Mouse (Mus musculus) limb, embryonic 13.5 days (tissue): Measurements from ENCODE around the gene Stx19. TPM values are rescaled to one million over a fixed set of nuclear protein-coding genes. Genes with fewer than 3 reads are reported as not detected.

ENCODE experiments used
- microRNA-seq: library from miRNA; unstranded; fragments of <30 nt; microRNA quantifications from one replicate; pipeline ENCODE4, GENCODE M21; 2016
- polyA plus RNA-seq: library from polyadenylated mRNA; unstranded; fragments of >200 nt; fragmentation: Nextera tagmentation; extraction: Ambion mirVana; gene quantifications from 2 replicates; pipeline ENCODE4 v1.2.1, GENCODE M21; 2015

Gene Stx19
- polyA plus RNA-seq, 1 experiment from 2014 or later = 1.1 TPM

Small RNA genes lying within 50 kb of the gene (microRNA-seq; reads per million reads assigned to microRNA genes)
- not detected for gene Gm25986

Other genes starting within 250 kb of the Stx19 start
- 7.0 and 7.1 TPM in 2 replicates for gene Nsun3, start 27.9 kb upstream of the Stx19 start, polyA plus RNA-seq
- gene Arl13b, start 32.4 kb downstream of the Stx19 start, polyA plus RNA-seq = 25.7 and 27.9 TPM in 2 replicates
- 32.3 and 34.1 TPM in 2 replicates for gene Pros1, start 39.6 kb downstream of the Stx19 start, polyA plus RNA-seq